Mouse (Mus musculus): ENCODE data around the gene Aifm1. TPM values are rescaled to one million over a fixed set of nuclear protein-coding genes. Genes with fewer than 3 reads are reported as not detected.
A peak's percentile ranks its signal among the peaks of the same experiment; 100 is the strongest.
"Not testable (repeated sequence)": the region's sequence is repeated elsewhere in the genome, so short reads cannot be mapped to it uniquely, and the experiment has no call there.

Aifm1 gene
- polyA plus RNA-seq, 1 experiment from 2014 or later, result 58.1 TPM

- Histone ChIP-seq H3K4me2 (replicated peaks) (peak overlapping the region; percentile 49), H3K4me3 (peak overlapping the region; percentile 39), H3K9me3 (replicated peaks) (0 out of 2 replicates have a peak, but pooled peaks cover 3% of the 10 kb centered on the region), H3K9ac (0 out of 2 replicates have a peak overlapping the region, but pooled peaks have one; percentile 13), H3K27me3 (peaks cover 48% of the 10 kb centered on the region), H3K36me3 (no peaks in the 10 kb centered on the region), H3K27ac (no peak overlapping the region), H3K4me1 (no peaks in the 10 kb centered on the region)
- 0 out of 2 replicates have a peak, but pooled peaks have one; percentile 4 for ATAC-seq (ENCODE audit: low FRiP score)
- WGBS, result 21% methylated on average over 14 of the region's 21 CpGs
Observed at GRCm38 (mm10) chrX:48454495-48454878, 58.9 kb downstream of the Aifm1 start.

DNA sequence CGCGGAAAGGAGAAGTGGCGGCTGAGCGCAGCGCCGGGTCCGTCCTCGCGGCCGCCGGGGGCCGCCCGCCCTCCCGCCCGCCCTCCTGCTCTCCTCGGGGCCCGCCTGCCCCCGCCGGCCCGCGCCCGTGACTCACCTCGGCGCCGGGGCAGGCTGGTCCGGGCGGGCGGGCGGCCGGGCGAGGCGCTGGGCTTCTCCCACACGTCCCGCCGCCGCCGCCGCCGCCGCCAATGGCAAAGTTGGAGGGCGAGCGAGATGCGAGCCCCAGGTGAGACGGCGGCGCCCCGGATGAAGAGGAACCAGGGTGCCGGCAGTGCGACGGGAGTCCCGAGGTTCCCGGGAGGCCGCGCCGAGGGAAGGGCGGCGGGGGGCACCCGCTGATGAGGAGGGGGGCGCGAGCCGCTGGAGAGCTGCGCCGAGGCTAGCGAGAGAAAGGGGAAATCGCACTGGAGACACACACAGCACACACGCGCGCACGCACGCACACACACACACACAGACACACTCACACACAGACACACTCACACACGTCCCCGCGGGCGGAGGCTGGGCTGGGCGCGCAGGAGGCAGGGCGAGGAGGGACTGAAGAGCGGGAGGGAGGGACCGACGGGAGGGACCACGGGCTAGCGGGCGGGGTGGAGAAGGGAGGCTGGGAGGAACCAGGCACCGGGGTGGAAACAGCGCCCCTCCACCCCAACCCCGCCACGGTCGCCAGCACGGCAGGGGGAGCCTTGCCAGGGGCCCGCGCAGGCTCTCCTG lies 59.4 kb downstream of the Aifm1 start:
- peak overlapping the region; percentile 49 for H3K4me2 ChIP-seq (replicated peaks)
- no peaks in the 10 kb centered on the region for H3K4me1 ChIP-seq
- H3K27ac ChIP-seq, result no peak overlapping the region
- peak; percentile 35; the same call in 1 of the 2 replicates for ATAC-seq (ENCODE audit: low FRiP score)
- H3K9ac ChIP-seq, result peak overlapping the region; percentile 13; the same call in 1 of the 2 replicates
- H3K27me3 ChIP-seq, result peaks cover 48% of the 10 kb centered on the region
- H3K36me3 ChIP-seq, result no peaks in the 10 kb centered on the region
- 21% methylated on average over 37 of the region's 91 CpGs for WGBS
- peak overlapping the region; percentile 39 for H3K4me3 ChIP-seq
- 0 out of 2 replicates have a peak, but pooled peaks cover 3% of the 10 kb centered on the region for H3K9me3 ChIP-seq (replicated peaks)

DNA sequence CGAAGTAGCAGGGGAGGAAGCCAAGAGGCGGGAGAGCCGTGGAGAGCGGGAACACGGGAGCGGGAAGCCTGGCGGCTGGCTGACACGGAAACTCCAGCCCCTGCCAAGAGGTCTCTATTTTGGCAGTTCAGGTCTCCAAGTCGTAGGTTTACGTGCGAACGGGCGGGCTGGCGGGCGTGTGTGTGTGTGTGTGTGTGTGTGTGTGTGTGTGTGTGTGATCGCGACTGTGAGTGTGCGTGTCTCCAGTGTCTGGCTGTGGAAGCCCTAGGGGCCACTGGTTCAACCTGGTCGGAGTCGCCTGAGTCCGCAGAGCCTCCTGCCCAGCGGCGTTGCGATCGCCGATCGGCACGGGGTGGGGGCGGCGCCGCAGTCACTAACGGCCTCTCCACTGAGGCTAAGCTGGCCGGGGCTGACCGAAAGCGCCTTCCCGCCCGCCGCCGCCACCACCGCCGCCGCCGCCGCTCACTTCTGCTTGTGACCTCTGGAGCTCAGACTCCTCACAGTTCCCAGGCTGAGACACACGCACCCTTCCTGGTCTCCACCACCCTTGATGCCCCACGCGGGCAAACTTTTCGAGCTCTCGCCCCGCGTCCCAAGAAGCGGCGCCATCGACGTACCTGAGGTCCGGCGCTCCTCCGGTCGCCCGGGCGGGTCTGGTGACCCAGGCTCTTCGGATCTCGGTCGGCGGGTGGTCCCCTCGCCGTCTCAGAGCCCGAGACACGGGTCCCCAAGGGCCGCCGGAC lies 60.3 kb downstream of the Aifm1 start:
- WGBS, result 15% methylated on average over 62 of the region's 71 CpGs
- peaks cover 48% of the 10 kb centered on the region for H3K27me3 ChIP-seq
- ATAC-seq (ENCODE audit: low FRiP score), result peak; percentile 42

GRCm38 (mm10) chrX:48452231-48452890 lies 61.0 kb downstream of the Aifm1 start:
- Histone ChIP-seq H3K36me3 (no peaks in the 10 kb centered on the region), H3K27me3 (peaks cover 48% of the 10 kb centered on the region), H3K27ac (no peak overlapping the region), H3K4me1 (no peaks in the 10 kb centered on the region), H3K9me3 (replicated peaks) (0 out of 2 replicates have a peak, but pooled peaks cover 3% of the 10 kb centered on the region), H3K9ac (no peak overlapping the region), H3K4me2 (replicated peaks) (peak overlapping the region; percentile 49; the same call in 1 of the 2 replicates), H3K4me3 (peak overlapping the region; percentile 39; the same call in 1 of the 2 replicates)
- 33% methylated on average over 9 of the region's 9 CpGs for WGBS
- no peak for ATAC-seq (ENCODE audit: low FRiP score)

More for the DNA sequence above, 60.3 kb downstream of the Aifm1 start:
- H3K4me1 ChIP-seq, result no peaks in the 10 kb centered on the region
- no peaks in the 10 kb centered on the region for H3K36me3 ChIP-seq
- no peak overlapping the region; the same call in 1 of the 2 replicates for H3K9ac ChIP-seq
- 0 out of 2 replicates have a peak, but pooled peaks cover 3% of the 10 kb centered on the region for H3K9me3 ChIP-seq (replicated peaks)
- peak overlapping the region; percentile 39 for H3K4me3 ChIP-seq
- H3K4me2 ChIP-seq (replicated peaks), result peak overlapping the region; percentile 49
- H3K27ac ChIP-seq, result no peak overlapping the region

- Histone ChIP-seq H3K4me2 (replicated peaks) (no peak overlapping the region), H3K4me3 (no peak overlapping the region), H3K27me3 (peaks cover 32% of the 10 kb centered on the region), H3K4me1 (no peaks in the 10 kb centered on the region), H3K9me3 (replicated peaks) (0 out of 2 replicates have a peak, but pooled peaks cover 3% of the 10 kb centered on the region), H3K9ac (no peak overlapping the region), H3K36me3 (no peaks in the 10 kb centered on the region), H3K27ac (no peak overlapping the region)
- ATAC-seq (ENCODE audit: low FRiP score), result no peak
- WGBS, result 29% methylated on average over 10 of the region's 10 CpGs
Observed at GRCm38 (mm10) chrX:48449646-48450045, 63.7 kb downstream of the Aifm1 start.

DNA sequence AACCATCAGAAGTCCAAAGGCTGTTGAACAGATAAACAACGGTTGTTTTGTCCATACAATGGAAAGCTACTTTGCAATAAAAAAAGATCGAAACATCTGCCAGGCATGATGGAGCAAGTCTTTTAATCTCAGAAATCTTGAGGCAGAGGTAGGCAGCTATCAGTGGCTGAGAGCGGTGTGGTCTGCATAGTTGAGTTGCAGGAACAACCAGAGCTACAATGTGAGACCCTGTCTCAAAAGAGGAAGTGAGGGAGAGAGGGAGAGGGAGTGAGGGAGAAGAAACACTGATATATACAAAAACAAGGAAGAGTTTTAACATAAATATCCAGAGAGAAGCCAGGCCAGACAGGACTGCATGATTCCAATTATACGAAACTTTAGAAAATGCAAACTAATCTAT lies 68.7 kb downstream of the Aifm1 start:
- Histone ChIP-seq H3K27ac (no peak overlapping the region), H3K4me3 (no peak overlapping the region), H3K4me2 (replicated peaks) (no peak overlapping the region), H3K27me3 (no peaks in the 10 kb centered on the region), H3K9me3 (replicated peaks) (no peaks in the 10 kb centered on the region), H3K36me3 (no peaks in the 10 kb centered on the region), H3K9ac (no peak overlapping the region), H3K4me1 (no peaks in the 10 kb centered on the region)
- no peak for ATAC-seq (ENCODE audit: low FRiP score)
- WGBS, result 93% methylated on average over 4 of the region's 4 CpGs

GRCm38 (mm10) chrX:48441954-48442353 lies 71.4 kb downstream of the Aifm1 start:
- Histone ChIP-seq H3K4me1 (no peaks in the 10 kb centered on the region), H3K9ac (no peak overlapping the region), H3K27me3 (no peaks in the 10 kb centered on the region), H3K9me3 (replicated peaks) (no peaks in the 10 kb centered on the region), H3K27ac (no peak overlapping the region), H3K36me3 (no peaks in the 10 kb centered on the region), H3K4me3 (no peak overlapping the region), H3K4me2 (replicated peaks) (no peak overlapping the region)
- ATAC-seq (ENCODE audit: low FRiP score), result no peak
- WGBS, result 75% methylated on average over 7 of the region's 7 CpGs

- ATAC-seq (ENCODE audit: low FRiP score), result no peak
- H3K4me1 ChIP-seq, result no peaks in the 10 kb centered on the region
- no peaks in the 10 kb centered on the region for H3K36me3 ChIP-seq
- H3K9me3 ChIP-seq (replicated peaks), result no peaks in the 10 kb centered on the region
- WGBS, result 89% methylated on average over 6 of the region's 6 CpGs
- no peak overlapping the region for H3K9ac ChIP-seq
- H3K4me3 ChIP-seq, result no peak overlapping the region
- H3K27ac ChIP-seq, result no peak overlapping the region
- H3K27me3 ChIP-seq, result no peaks in the 10 kb centered on the region
- no peak overlapping the region for H3K4me2 ChIP-seq (replicated peaks)
Observed at GRCm38 (mm10) chrX:48441548-48441947, 71.8 kb downstream of the Aifm1 start.

DNA sequence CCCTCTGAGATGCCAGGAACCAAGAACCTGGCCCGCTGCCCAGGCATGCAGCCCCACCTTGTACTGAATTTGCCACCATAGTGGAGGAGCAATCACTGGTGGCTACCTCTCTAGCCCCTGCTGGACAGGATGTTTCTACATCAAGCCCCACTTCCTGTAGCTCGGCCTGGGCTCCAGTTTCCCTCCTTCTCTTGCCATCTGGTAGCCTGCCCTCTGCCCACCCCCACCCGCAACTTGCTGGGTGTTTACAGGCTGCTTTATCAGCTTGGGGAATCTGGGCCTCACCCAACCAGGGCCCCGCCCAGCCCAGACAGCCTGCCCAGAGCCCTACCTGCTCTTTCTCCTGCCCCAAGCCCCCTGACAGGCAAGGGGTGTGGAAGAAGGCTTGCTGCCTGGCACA lies 74.3 kb downstream of the Aifm1 start:
- Histone ChIP-seq H3K4me1 (no peaks in the 10 kb centered on the region), H3K27me3 (no peaks in the 10 kb centered on the region), H3K9ac (no peak overlapping the region), H3K4me2 (replicated peaks) (no peak overlapping the region), H3K36me3 (no peaks in the 10 kb centered on the region), H3K27ac (no peak overlapping the region), H3K9me3 (replicated peaks) (no peaks in the 10 kb centered on the region), H3K4me3 (no peak overlapping the region)
- no peak for ATAC-seq (ENCODE audit: low FRiP score)
- WGBS, result 63% methylated on average over 4 of the region's 4 CpGs

- H3K27ac ChIP-seq; H3K9ac ChIP-seq; H3K4me3 ChIP-seq; H3K4me2 ChIP-seq (replicated peaks); H3K9me3 ChIP-seq (replicated peaks); H3K4me1 ChIP-seq; H3K27me3 ChIP-seq; H3K36me3 ChIP-seq; ATAC-seq (ENCODE audit: low FRiP score): not testable (repeated sequence)
- WGBS, result 93% methylated on average over 6 of the region's 7 CpGs
Observed at GRCm38 (mm10) chrX:48436082-48436481, 77.3 kb downstream of the Aifm1 start.

- Histone ChIP-seq H3K4me3 (no peak overlapping the region), H3K9me3 (replicated peaks) (no peaks in the 10 kb centered on the region), H3K4me1 (no peaks in the 10 kb centered on the region), H3K27ac (no peak overlapping the region), H3K9ac (no peak overlapping the region), H3K27me3 (no peaks in the 10 kb centered on the region), H3K36me3 (no peaks in the 10 kb centered on the region), H3K4me2 (replicated peaks) (no peak overlapping the region)
- WGBS, result 88% methylated on average over 9 of the region's 9 CpGs
- ATAC-seq (ENCODE audit: low FRiP score), result no peak
Observed at GRCm38 (mm10) chrX:48435477-48435900, 77.9 kb downstream of the Aifm1 start.

- Histone ChIP-seq H3K27me3 (no peaks in the 10 kb centered on the region), H3K36me3 (no peaks in the 10 kb centered on the region), H3K4me1 (no peaks in the 10 kb centered on the region; the same call in 1 of the 2 replicates), H3K27ac (no peak overlapping the region), H3K9me3 (replicated peaks) (no peaks in the 10 kb centered on the region), H3K9ac (no peak overlapping the region), H3K4me3 (no peak overlapping the region), H3K4me2 (replicated peaks) (no peak overlapping the region)
- 68% methylated on average over 1 of the region's 1 CpGs for WGBS
- no peak for ATAC-seq (ENCODE audit: low FRiP score)
Observed at GRCm38 (mm10) chrX:48434251-48434650, 79.1 kb downstream of the Aifm1 start.

Data from hindbrain, embryonic 12.5 days (tissue).